Mouse (Mus musculus): ENCODE data around the gene Spice1. TPM values are rescaled to one million over a fixed set of nuclear protein-coding genes. Genes with fewer than 3 reads are reported as not detected.
A peak's percentile ranks its signal among the peaks of the same experiment; 100 is the strongest.

Gene Spice1
- polyA plus RNA-seq, 1 experiment from 2014 or later = 45.7 TPM

GRCm38 (mm10) chr16:44328644-44329043, 18.3 kb upstream of the Spice1 start:
- H3K9me3 ChIP-seq (ENCODE audit: control insufficient read depth, low read length) = no peaks in the 10 kb centered on the region; the same call in 1 of the 2 replicates
- peaks cover 3% of the 10 kb centered on the region; the same call in 1 of the 2 replicates for H3K4me1 ChIP-seq (replicated peaks; ENCODE audit: control insufficient read depth, insufficient read depth, low read length)
- H3K4me3 ChIP-seq (ENCODE audit: low read depth, low read length) = no peak overlapping the region
- ATAC-seq (replicated peaks; ENCODE audit: low FRiP score) (no peak), DNase-seq (ENCODE audit: low spot score) (no peak)
- no peaks in the 10 kb centered on the region for H3K36me3 ChIP-seq (ENCODE audit: control insufficient read depth, insufficient read depth, low read length)
- H3K27ac ChIP-seq (ENCODE audit: low read depth, low read length) = no peak overlapping the region
- 64% methylated on average over 4 of the region's 4 CpGs for WGBS
- H3K27me3 ChIP-seq (ENCODE audit: control insufficient read depth, insufficient read depth, low read length) = peaks cover 12% of the 10 kb centered on the region
- no peak overlapping the region for H3K4me2 ChIP-seq (ENCODE audit: low read depth, low read length, severe bottlenecking)
- H3K9ac ChIP-seq (ENCODE audit: low read length) = no peak overlapping the region

DNA sequence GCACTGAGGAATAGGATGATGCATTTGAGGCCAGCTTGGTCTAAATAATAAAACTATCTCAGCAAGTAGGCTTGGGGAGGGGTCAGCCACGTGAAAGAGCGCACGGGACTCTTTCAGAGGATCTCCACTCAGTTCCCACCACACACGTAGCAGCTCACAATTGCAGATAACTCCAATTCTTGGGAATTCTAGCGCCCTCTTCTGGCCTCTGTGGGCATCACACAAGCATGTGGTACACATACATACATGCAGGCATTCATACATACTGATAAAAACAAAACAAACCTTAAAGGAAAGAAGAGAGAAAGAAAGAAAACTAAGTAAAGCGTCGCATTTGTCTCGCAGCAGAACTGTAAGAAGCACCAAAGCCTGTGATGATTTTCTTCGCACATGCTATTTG, 16.3 kb upstream of the Spice1 start:
- no peak for DNase-seq (ENCODE audit: low spot score)
- peaks cover 15% of the 10 kb centered on the region for H3K27me3 ChIP-seq (ENCODE audit: control insufficient read depth, insufficient read depth, low read length)

GRCm38 (mm10) chr16:44331154-44331553, 15.8 kb upstream of the Spice1 start:
- no peak overlapping the region for H3K27ac ChIP-seq (ENCODE audit: low read depth, low read length)
- no peaks in the 10 kb centered on the region; the same call in 1 of the 2 replicates for H3K9me3 ChIP-seq (ENCODE audit: control insufficient read depth, low read length)
- DNase-seq (ENCODE audit: low spot score) (peak; percentile 54), ATAC-seq (replicated peaks; ENCODE audit: low FRiP score) (no peak)
- H3K36me3 ChIP-seq (ENCODE audit: control insufficient read depth, insufficient read depth, low read length) = no peaks in the 10 kb centered on the region
- H3K9ac ChIP-seq (ENCODE audit: low read length) = no peak overlapping the region
- H3K27me3 ChIP-seq (ENCODE audit: control insufficient read depth, insufficient read depth, low read length) = peaks cover 15% of the 10 kb centered on the region
- H3K4me1 ChIP-seq (replicated peaks; ENCODE audit: control insufficient read depth, insufficient read depth, low read length) = peaks cover 3% of the 10 kb centered on the region; the same call in 1 of the 2 replicates
- H3K4me2 ChIP-seq (ENCODE audit: low read depth, low read length, severe bottlenecking) = no peak overlapping the region
- WGBS = 12% methylated on average over 9 of the region's 9 CpGs
- no peak overlapping the region for H3K4me3 ChIP-seq (ENCODE audit: low read depth, low read length)

More for the DNA sequence above, 16.3 kb upstream of the Spice1 start:
- H3K9me3 ChIP-seq (ENCODE audit: control insufficient read depth, low read length) = no peaks in the 10 kb centered on the region; the same call in 1 of the 2 replicates
- no peak overlapping the region for H3K27ac ChIP-seq (ENCODE audit: low read depth, low read length)
- no peak for ATAC-seq (replicated peaks; ENCODE audit: low FRiP score)
- 77% methylated on average over 9 of the region's 9 CpGs for WGBS
- no peak overlapping the region for H3K4me3 ChIP-seq (ENCODE audit: low read depth, low read length)
- H3K4me2 ChIP-seq (ENCODE audit: low read depth, low read length, severe bottlenecking) = no peak overlapping the region
- H3K9ac ChIP-seq (ENCODE audit: low read length) = no peak overlapping the region
- no peaks in the 10 kb centered on the region for H3K36me3 ChIP-seq (ENCODE audit: control insufficient read depth, insufficient read depth, low read length)
- peaks cover 3% of the 10 kb centered on the region; the same call in 1 of the 2 replicates for H3K4me1 ChIP-seq (replicated peaks; ENCODE audit: control insufficient read depth, insufficient read depth, low read length)

DNA sequence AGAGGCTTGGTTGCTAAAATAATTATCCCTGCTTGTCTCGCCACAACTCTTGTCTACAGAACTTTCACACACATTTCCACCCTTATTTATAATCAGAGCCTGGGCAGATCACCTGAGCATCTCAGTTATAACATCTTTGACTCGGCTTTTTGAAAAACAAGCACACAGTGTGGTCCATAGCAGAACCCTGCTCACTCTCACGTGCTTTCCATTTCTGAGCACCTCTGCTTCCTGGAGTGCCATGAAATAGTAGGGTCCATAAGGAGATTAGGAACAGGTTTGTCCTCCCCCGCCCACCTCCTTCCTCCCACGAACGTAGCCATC, 15.3 kb upstream of the Spice1 start:
- ATAC-seq (replicated peaks; ENCODE audit: low FRiP score) = peak; percentile 9; the same call in 1 of the 2 replicates
- WGBS = 12% methylated on average over 6 of the region's 6 CpGs
- peaks cover 15% of the 10 kb centered on the region for H3K27me3 ChIP-seq (ENCODE audit: control insufficient read depth, insufficient read depth, low read length)

DNA sequence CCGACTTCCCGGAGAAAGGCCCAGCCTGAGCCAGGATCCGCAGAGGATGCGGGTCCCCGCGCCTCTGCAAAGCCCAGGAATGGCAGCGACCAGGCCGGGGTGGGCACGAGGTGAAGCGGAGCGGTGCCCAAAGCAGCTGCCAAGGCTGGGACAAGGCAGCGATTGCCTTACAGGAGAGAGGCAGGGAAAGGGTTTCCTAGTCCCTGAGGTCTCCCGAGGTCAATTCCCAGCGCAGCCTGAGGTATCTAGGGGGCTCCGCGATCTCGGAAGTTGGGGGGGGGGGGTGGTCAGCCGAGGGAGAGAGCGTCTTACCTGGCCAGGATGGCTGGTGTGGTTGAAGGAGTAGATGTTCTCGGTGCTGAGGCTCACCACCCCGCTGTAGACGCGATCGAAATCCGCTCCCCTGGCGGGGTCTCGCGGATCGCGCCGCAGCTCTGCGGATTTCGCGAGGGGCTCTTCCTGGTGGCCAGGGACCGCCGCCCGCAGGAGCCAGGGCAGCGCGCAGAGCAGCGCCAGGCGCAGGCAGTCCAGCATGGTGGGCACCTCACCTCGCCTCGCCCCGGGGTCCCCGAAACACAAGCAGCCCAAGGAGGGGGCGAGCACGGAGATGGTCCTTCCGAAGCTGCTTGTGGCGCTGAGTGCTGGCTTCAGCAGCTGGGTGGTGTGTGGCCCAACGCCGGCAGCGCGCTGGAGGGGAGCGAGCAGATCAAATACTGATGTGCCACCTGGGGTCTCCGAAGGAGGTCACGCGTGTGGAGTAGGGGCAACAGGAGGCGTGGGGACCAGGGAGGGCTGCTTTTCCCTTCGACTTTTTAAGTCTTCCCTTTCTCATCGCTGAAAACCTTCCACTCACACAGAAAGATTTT, 14.7 kb upstream of the Spice1 start:
- ATAC-seq (replicated peaks; ENCODE audit: low FRiP score) = peak; percentile 70
- Histone ChIP-seq H3K27ac (ENCODE audit: low read depth, low read length) (no peak overlapping the region), H3K36me3 (ENCODE audit: control insufficient read depth, insufficient read depth, low read length) (no peaks in the 10 kb centered on the region), H3K9me3 (ENCODE audit: control insufficient read depth, low read length) (no peaks in the 10 kb centered on the region; the same call in 1 of the 2 replicates), H3K27me3 (ENCODE audit: control insufficient read depth, insufficient read depth, low read length) (peaks cover 15% of the 10 kb centered on the region), H3K4me1 (replicated peaks; ENCODE audit: control insufficient read depth, insufficient read depth, low read length) (peaks cover 3% of the 10 kb centered on the region; the same call in 1 of the 2 replicates), H3K4me3 (ENCODE audit: low read depth, low read length) (peak overlapping the region; percentile 58), H3K9ac (ENCODE audit: low read length) (peak overlapping the region; percentile 65), H3K4me2 (ENCODE audit: low read depth, low read length, severe bottlenecking) (peak overlapping the region; percentile 99)
- DNase-seq (ENCODE audit: low spot score) = peak; percentile 73
- WGBS = under 1% methylated on average over 60 of the region's 60 CpGs

More for the DNA sequence above, 15.3 kb upstream of the Spice1 start:
- Histone ChIP-seq H3K9ac (ENCODE audit: low read length) (peak overlapping the region; percentile 65), H3K9me3 (ENCODE audit: control insufficient read depth, low read length) (no peaks in the 10 kb centered on the region; the same call in 1 of the 2 replicates), H3K36me3 (ENCODE audit: control insufficient read depth, insufficient read depth, low read length) (no peaks in the 10 kb centered on the region), H3K4me1 (replicated peaks; ENCODE audit: control insufficient read depth, insufficient read depth, low read length) (peaks cover 3% of the 10 kb centered on the region; the same call in 1 of the 2 replicates), H3K4me3 (ENCODE audit: low read depth, low read length) (peak overlapping the region; percentile 58), H3K4me2 (ENCODE audit: low read depth, low read length, severe bottlenecking) (peak overlapping the region; percentile 99), H3K27ac (ENCODE audit: low read depth, low read length) (no peak overlapping the region)
- no peak for DNase-seq (ENCODE audit: low spot score)

- Histone ChIP-seq H3K4me3 (ENCODE audit: low read depth, low read length) (peak within 1 kb of the TSS; percentile 58), H3K27ac (ENCODE audit: low read depth, low read length) (no peak within 1 kb of the TSS), H3K9ac (ENCODE audit: low read length) (peak within 1 kb of the TSS; percentile 65), H3K36me3 (ENCODE audit: control insufficient read depth, insufficient read depth, low read length) (no peaks in the 10 kb centered on the region), H3K4me2 (ENCODE audit: low read depth, low read length, severe bottlenecking) (peak within 1 kb of the TSS; percentile 99), H3K27me3 (ENCODE audit: control insufficient read depth, insufficient read depth, low read length) (peaks cover 15% of the 10 kb centered on the region), H3K4me1 (replicated peaks; ENCODE audit: control insufficient read depth, insufficient read depth, low read length) (peaks cover 3% of the 10 kb centered on the region; the same call in 1 of the 2 replicates), H3K9me3 (ENCODE audit: control insufficient read depth, low read length) (no peaks in the 10 kb centered on the region; the same call in 1 of the 2 replicates)
- peak; percentile 54 for DNase-seq (ENCODE audit: low spot score)
- no peak for ATAC-seq (replicated peaks; ENCODE audit: low FRiP score)
- WGBS = 6% methylated on average over 15 of the region's 15 CpGs
Measured at GRCm38 (mm10) chr16:44332861-44333284, 14.0 kb upstream of the Spice1 start, which contains the start of gene Sidt1. Gene Sidt1, minus strand, starts transcription at chr16:44333196.

GRCm38 (mm10) chr16:44337541-44337940, 9.4 kb upstream of the Spice1 start:
- no peaks in the 10 kb centered on the region for H3K9me3 ChIP-seq (ENCODE audit: control insufficient read depth, low read length)
- H3K4me1 ChIP-seq (replicated peaks; ENCODE audit: control insufficient read depth, insufficient read depth, low read length) = peaks cover 3% of the 10 kb centered on the region; the same call in 1 of the 2 replicates
- DNase-seq (ENCODE audit: low spot score) = no peak
- H3K4me3 ChIP-seq (ENCODE audit: low read depth, low read length) = no peak overlapping the region
- H3K9ac ChIP-seq (ENCODE audit: low read length) = no peak overlapping the region
- no peak for ATAC-seq (replicated peaks; ENCODE audit: low FRiP score)
- no peak overlapping the region for H3K27ac ChIP-seq (ENCODE audit: low read depth, low read length)
- peaks cover 6% of the 10 kb centered on the region for H3K27me3 ChIP-seq (ENCODE audit: control insufficient read depth, insufficient read depth, low read length)
- no peaks in the 10 kb centered on the region for H3K36me3 ChIP-seq (ENCODE audit: control insufficient read depth, insufficient read depth, low read length)
- H3K4me2 ChIP-seq (ENCODE audit: low read depth, low read length, severe bottlenecking) = no peak overlapping the region

- Histone ChIP-seq H3K36me3 (ENCODE audit: control insufficient read depth, insufficient read depth, low read length) (no peaks in the 10 kb centered on the region), H3K4me3 (ENCODE audit: low read depth, low read length) (no peak overlapping the region), H3K4me1 (replicated peaks; ENCODE audit: control insufficient read depth, insufficient read depth, low read length) (no peaks in the 10 kb centered on the region), H3K27me3 (ENCODE audit: control insufficient read depth, insufficient read depth, low read length) (no peaks in the 10 kb centered on the region), H3K4me2 (ENCODE audit: low read depth, low read length, severe bottlenecking) (no peak overlapping the region), H3K9me3 (ENCODE audit: control insufficient read depth, low read length) (no peaks in the 10 kb centered on the region), H3K9ac (ENCODE audit: low read length) (no peak overlapping the region), H3K27ac (ENCODE audit: low read depth, low read length) (no peak overlapping the region)
- WGBS = 87% methylated on average over 4 of the region's 4 CpGs
- DNase-seq (ENCODE audit: low spot score) (no peak), ATAC-seq (replicated peaks; ENCODE audit: low FRiP score) (no peak)
Measured at GRCm38 (mm10) chr16:44349801-44350397, 3.0 kb downstream of the Spice1 start.

All from forebrain, embryonic 11.5 days (tissue).